Mouse (Mus musculus) cerebellum, adult 9-10 months (tissue): ENCODE measurements around the gene Gm7694.
A peak's percentile ranks its signal among the peaks of the same experiment; 100 is the strongest.

Experiments used
- DNase-seq: peaks from one replicate; pipeline ENCODE4 v3.0.0; 2022

The Gm7694 gene

DNA sequence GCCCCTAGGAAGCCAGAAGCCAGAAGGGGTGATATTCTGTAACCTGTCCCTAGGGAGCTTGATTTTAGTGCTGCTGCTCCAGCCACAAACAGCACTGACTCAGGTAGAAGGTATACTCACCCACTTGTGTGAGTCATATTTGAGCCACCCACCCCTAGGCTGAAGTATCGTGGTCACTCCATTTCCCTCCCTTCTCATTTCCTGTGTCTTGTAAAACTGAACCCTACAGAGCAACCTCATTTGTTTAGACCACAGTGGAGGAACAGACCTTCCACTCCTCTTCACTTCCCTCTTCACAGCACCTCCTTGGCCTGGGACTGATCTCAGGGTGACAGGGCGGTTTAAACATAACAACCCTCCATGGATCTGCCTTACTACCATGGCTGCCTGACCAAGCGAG, 29.1 kb downstream of the Gm7694 start, which contains the start of gene Sh2d1b1:
TSS of gene Sh2d1b1 (plus strand) at position 305 of the 400 bp plus-strand sequence.
- no peak for DNase-seq

DNA sequence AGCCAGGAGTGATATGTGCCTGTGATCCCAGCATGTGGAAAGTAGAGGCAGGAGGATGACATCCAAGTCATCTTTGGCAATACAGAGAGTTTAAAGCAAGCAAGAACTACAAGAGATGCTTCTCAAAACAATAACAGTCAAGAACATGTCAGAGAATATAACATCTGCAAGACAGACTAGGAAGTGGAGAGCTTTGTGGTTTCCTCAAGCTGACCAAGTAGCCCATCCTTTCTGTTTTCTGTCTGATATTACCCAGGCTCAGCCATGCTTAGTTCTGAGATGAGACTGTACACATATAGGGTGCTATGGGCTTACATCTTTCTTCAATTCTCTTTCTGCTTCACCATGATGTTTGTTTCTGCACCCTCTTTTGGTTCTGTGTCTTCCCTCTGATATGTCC, 32.9 kb downstream of the Gm7694 start:
- DNase-seq = no peak

DNA sequence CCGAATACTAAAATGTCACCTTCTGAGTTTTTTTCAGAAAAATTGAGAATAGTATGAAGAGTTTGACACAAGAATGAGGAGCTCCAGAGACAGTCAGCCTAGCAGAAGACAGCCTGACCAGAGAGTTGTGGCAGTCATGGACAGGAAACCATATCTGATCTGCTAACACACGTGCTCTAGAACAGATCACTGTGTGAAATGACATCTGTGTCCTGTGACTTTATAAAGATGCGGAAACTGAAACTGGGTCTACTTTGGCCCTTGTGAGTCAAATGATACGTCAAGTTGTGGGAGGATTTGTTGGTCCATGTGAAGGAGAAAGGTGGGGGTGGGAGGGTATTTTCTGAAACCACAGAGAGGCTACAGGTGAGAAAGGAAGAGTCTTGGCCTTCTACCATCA, 35.4 kb downstream of the Gm7694 start:
- DNase-seq = no peak

DNA sequence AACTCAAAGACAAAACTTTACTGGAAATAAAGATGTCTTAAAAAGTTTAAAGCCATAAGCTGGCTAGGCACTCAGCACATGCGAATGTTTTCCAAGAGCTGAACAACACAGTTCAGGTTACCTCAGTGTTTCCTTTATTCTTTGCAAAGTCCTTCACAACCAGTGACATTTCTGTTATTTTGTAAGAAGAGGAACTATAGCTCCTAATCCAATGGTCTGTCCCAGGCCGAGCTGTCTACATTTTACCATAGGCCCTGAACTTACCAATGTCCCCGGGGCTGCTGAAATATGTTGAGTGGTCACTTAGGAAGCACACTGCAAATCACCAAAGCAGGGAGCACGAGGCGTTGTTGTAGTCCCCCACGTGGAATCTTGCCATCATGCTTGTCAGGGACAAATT, 35.9 kb downstream of the Gm7694 start:
- no peak for DNase-seq

DNA sequence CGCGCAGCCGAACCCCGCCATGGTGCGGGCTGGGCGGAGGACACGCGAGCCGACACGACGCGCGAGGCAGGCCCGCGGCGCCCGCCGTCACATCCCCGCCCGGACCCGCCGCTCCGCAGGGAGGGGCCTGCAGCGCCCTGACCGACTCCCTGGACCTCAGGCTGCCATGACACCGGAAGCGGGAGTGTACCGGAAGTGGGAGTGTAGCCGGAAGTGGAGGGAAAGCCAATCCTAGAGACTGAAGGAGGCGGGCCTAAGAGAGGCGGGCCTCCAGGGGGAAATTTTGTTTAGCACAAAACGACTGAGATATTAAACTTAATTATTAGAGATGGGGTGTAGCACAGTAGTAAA, 50.6 kb downstream of the Gm7694 start:
- DNase-seq = peak; percentile 90

DNA sequence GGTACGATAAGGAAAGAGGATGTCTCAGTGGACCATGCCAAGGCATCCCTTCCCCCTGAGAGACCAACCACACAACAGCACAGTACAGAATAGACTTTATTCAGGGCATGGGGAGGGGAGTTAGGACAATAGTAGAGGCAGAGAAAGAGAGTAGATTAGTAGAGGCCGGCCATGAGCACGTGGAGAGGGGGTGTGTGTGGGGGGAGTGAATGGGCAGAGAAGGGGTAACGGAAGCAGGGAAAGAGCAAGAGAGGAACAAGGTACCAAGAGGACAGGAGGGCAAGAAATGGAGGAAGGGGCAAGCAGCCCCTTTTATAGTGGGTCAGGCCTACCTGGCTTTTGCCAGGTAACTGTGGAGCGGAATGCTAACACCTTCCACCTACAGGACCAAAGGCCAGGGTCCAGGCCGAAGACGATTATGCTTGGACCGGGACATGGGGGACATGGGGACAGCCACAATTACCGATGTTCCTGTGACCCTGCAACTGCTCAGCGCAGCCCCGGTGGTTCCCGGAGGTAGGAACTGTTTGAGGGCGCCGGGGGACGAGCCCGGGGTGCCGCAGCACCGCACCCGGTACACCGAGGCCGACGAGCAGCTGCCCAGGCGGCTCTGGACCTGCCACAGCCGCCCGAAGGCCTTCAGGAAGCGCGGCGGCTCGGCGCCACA, 51.1 kb downstream of the Gm7694 start:
- DNase-seq = no peak
